Mouse (Mus musculus) telencephalon, adult 2 months (tissue): ENCODE results near the gene Gm49486.

Experiments
- DNase-seq: peaks from one replicate; pipeline ENCODE4 v3.0.0-alpha.2; 2011; ENCODE audit warnings: low read depth, low spot score

Gene Gm49486

DNA sequence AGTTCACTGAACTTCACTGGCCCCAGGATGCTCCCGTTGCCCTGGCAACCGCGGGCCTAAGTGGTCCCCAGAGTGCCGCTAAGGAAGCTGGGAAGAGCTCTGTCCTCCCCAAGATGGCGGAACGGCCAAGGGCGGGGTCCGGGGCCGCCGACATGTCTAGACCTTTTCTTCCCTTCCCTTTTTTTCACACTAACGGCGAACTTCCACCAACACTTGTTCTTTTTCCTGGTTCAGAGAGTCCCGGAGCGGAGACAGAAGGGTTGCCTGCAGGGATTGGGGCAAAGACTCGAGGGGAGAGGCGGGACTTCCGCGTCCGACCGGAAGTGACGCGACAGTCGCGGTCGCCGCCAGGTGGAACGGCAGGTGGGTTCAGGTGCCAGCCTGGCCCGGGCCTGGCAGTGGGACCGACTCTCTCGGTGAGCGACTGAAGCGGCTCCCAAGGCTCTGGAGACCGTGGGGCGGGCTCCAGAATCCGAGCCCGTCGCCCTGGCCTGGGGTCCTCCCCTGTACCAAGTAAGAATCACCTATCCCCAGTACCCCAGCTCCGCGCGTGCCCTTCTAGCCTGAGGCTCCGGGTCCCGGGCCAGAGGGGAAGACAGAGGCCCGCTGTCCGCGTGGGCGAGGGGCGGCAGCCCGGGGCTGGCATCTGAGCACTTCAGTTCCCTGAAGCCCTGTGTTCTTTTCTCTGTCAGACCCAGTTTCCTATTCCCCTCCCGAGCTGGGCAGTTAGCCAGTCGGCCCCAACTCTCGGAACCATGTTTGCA, at the start of gene Gm49486, which contains the start of gene Pick1:
Gene Gm49486, plus strand, starts transcription at position 334 of the 764 bp plus-strand sequence.
Gene Pick1, plus strand, starts transcription at position 116 of the 764 bp plus-strand sequence.
- DNase-seq, result peak; percentile 81

DNA sequence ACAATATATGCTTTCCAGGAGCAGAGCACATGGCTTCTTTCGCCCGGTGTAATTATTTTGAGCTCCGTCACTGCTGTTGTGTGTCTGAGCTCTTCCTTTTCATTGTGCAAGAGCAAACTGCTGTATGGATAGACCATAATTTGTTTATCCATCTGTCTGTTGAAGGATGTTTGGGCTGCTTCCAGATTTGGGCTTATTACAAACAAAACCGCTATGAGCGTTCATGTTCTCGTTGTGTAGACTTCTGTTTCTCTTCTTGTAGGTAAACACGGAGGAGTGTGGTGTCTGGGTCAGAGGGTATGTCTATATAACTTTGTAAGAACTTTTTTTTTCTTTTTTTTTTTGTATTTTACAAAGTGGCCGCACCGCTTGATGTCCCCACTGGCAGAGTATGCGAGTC, 44.0 kb upstream of the Gm49486 start:
- DNase-seq, result no peak

DNA sequence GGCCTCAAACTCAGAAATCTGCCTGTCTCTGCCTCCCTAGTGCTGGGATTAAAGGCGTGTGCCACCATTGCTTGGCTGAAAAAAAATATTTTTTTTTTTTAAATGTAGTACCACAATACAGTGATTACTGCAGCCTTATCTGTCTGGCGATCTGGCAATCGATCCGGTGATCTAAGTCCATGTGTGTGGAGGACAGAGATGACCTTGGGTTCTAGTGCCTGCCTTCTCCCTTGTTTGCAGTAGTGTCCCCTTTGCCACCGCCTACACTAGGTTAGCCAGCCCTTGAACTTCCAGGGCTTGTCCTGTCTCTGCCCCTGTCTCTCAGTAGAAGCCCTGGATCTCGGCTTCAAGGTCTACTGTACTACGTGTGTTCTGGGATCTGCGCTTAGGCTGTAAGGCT, 41.4 kb upstream of the Gm49486 start:
- DNase-seq, result no peak

DNA sequence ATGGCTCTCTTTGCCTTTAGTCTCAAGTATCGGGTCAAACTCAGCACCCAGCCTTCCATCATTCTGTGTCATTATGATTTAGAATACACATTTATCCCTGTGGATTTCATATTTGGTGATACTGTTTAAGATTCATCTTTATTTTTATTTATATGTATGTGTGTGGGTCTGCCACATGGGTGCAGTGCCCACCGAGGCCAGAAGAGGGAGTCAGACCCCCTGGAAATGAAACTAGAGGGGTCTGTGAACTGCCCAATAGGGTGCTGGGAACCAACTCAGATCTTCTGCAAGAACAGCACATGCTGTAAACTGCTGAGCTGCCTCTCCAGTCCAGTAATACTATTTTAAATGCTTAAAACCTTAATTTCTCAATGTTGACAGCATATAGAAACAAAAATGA, 37.8 kb upstream of the Gm49486 start:
- DNase-seq, result no peak

DNA sequence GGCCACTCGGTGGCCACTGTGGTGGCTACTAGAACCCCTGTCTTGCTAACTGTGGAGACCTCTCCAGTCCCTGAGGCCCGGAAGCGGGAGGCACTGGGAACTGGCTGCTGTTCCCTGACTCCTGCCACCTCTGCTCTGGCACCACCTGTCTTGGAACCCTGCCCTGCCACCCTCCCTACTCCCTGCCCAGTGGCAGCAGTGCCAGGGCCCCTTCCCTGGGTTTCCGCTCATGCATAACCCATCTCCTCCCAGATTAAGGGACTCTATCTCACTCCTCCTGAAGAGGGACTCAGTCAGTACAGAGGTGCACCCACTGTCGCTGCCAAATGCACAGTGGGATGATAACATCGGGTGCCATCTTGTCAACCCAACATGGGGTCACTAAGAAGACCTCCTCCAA, 36.7 kb upstream of the Gm49486 start:
- no peak for DNase-seq

DNA sequence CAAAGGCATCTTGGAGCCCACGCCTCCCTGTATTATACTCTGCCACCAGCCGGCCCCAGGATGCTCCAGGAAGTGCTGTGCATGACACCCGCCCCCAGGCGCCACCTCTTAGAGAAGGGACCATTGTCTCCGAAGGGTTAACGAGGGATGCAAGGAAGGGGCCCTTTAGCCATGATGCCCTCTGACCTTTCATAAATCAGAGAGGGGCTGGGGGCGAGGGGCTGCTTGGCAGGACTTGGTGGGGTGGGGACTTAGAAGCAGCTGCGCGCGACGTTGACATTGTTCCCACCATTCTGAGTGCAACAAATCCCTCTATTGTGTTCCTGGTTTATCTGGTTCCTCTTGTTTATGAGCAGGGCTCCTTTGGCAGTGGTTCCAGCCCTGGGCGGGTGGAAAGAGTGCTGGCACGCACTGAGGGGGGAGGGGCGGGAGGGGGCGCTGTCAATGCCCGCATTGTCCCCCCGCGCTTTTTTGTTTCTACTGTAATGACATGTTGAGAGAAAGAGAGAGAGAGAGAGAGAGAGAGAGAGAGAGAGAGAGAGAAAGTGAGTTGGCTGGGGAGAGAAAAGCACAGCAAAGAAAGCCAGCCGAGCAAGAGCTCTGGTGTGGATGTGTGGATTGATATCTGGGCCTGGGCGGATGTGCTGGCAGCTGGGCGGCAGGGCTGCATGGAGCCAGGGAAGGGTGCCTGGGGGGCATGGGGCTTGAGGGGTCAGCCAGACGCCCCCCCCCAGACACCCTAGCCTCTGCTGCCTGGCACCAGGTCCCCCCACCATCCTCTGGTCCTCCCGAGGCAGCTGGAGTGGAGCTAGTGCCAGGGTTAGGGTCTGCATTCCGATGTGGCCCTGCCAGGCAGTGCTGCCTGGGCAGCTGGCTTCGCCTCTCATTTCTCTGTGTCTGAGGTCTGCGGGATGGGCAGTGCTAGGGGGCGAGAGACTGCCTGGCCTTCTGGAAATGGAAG, 36.0 kb upstream of the Gm49486 start:
- peak; percentile 70 for DNase-seq

DNA sequence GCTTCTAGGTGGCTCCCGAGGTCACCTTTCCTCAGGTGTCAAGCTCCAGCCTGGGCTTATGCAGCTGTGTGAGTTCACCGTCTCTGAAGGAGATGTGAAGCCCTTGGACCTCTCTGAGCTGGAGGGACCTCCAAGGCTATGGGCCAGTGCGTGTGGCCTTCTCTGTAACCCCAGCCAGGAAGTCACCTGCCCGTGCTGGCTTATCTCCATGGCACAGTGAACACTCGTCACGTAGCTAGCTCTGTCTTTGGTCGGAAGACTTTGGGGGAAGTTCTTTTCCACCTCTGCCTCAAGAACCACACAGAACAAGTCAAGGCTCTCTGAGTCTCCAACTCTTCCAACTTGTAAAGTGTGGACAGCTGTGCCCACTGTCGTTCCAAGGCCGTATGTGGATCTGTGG, 35.1 kb upstream of the Gm49486 start:
- DNase-seq, result no peak

DNA sequence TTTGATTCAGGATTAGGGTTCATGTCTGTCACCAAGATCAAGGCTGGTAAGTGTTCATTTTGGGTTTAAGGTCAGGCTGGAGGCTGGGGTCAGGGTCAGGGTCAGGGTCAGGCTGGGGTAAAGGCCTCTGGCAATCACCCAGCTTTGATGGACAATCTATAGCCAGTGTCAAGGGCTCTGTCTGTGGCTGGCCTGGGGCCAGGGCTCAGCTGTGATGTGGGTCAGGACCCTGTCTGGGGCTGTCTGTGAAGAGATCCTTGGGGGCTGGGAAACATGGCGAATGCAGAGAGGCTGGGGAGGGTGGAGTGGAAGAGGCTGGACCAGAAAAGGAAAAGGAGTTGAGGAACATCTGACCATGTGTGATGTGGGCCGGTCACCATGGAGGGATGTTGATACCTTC, 34.2 kb upstream of the Gm49486 start:
- no peak for DNase-seq

DNA sequence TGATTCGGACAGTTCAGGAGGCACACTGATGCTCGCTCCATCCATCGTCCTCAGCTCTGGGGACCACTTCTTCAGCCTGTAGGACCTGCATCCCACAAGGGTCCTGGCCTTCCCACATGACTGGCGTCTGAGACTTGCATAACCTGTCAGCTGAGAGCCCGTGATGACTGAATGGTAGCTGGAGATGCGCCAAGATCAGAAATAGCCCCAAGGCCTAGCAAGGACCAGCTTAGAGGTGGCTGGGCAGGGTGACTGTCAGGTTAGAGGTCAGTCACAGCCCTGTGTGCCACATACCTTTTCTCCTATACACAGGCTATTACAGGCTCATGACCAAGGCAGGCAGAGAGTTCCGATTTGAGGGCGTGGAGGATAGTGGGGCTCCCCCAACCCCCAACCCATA, 33.7 kb upstream of the Gm49486 start:
- no peak for DNase-seq

DNA sequence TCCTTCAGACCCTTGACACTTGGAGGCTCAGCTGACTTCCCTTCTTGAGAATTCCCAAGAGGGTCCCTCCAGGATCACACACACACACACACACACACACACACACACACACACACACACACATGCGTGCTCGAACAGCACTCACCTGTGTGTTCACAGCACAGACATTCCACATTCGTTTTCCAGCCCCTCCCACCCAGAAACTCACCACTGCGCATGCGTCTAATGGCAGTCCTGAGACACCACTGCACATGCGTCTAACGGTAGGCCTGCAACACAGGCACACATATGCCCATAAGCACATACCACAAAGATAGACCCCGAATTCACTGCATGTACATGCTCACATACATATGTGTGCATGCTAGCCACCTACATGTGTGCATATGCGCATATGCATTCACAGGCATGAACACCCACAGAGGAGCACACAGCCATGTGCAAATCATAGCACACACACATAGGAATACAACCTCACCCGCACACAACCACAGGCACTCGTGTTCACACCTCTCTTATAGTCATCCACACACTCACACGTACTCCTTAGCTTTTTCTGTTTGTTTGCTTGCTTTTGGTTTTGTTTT, 29.7 kb upstream of the Gm49486 start:
- no peak for DNase-seq

DNA sequence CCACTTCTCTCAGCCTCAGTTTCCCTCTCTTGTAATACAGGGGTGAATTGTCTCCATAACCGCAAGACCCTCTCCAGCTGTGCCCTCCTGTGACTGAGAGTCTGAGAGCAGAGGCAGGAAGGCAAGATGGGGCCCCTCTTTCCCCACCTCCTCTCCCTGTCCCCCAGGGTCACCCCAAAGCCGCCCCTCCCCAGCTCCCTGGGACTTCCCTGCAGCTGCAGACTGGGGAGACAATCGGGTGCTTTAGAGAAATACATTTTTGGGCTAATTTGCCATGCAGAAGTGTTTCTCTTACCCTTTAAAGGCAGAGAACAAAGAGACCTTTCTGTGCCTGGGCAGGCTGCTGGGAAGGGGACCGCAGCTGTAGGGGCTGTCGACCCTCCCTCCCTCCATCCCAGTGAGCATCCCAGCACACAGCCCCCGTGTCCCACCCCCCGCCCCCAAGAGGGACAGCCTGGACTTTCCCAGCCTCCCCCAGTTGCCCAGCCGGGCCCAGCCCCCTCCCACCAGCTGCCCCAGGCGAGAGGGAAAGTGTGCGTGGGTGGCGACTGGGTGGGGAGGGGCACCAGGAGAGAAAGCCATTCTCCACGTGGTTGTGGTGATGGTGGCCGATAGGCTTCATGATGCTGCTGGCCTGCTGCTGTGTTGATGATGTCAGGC, 27.6 kb upstream of the Gm49486 start:
- DNase-seq, result peak; percentile 48

DNA sequence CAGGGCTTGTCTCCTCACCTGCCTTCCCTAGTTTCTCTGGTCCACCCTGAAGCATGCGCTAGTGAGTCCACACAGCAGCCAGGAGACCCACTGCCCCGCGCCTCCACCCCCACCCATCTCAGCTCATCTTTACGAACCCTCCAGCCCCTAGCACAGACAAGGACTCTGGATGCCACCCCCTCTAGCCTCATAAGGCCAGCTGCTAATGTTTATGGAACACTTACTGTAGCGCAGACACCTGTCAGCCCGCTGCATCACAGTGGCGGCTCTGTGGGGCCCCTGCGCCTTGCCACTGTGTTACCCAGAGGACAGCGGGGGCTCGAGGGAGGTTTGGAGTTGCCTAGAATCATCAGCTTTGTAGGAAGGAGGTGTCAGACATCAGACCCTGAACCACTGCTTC, 26.6 kb upstream of the Gm49486 start:
- DNase-seq, result no peak

DNA sequence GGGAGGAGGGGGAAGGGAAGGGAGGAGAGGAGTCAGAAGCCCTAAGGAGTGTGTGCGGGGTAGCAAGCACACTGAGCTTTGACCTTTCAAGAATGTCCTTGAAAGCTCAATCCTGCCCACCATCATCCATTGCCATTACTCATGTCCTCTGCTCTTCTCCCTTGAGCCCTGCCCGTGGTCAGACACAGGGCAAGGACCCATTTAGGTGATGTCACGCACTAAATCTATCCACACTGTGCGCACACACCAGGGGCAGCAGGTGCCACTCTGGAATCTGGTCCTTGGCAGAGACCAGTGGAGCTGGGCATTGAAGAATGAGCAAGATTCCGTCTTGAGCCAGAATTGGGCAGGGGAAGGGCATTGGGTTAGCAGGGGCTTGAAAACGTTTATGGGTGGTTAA, 21.0 kb upstream of the Gm49486 start:
- DNase-seq, result no peak

DNA sequence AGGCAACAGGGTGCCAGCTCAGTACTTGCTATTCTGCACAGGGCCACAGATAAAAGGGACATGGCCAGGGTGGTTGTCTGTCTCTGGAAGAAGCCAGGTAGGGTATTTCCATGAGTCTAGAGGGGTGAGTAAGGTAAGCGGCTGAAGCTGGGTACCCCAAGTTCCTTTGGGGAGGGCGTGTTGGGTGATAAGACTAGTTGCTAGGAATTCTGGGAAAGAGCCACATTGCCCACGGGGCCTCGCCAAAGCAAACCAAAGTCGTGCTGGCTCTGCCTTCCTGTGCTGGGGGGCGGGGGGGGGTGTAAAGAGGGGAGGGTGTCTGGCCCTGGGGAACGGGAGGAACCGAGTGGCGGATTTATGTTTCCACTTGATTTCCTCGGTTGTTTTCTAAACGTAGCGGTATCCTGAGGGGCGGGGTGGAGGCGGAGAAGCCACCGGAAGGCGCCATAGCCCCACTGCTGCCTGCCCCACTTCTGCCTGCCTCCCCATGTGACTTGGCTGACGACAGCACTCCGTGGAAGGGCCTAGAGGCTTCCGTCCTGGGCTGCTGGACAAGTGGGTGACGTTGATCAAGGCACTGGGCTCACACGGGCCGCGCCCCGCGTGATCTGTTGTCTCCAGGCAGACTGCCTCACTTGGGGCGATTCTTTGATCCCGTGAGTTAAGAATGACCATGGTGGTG, 20.3 kb upstream of the Gm49486 start:
- DNase-seq, result no peak

DNA sequence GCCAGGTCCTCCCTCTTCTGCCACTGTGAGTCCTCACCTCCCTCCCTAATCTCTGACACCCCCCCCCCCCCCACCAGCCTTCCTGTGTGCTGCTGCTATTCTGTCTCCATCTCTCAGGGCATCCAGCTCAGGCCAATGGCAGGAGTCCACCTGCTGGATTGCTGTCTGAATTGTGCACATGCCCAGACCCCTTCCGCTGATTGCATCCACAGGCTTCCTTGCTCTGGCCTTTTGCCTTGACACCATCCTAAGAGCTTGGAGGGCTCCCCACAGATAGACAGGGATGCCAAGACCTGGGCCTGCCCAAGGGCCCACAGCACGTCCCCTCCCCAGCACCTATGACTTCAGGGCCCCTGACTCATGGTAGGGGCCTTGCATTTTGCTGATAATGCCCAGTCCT, 18.8 kb upstream of the Gm49486 start:
- DNase-seq, result no peak

DNA sequence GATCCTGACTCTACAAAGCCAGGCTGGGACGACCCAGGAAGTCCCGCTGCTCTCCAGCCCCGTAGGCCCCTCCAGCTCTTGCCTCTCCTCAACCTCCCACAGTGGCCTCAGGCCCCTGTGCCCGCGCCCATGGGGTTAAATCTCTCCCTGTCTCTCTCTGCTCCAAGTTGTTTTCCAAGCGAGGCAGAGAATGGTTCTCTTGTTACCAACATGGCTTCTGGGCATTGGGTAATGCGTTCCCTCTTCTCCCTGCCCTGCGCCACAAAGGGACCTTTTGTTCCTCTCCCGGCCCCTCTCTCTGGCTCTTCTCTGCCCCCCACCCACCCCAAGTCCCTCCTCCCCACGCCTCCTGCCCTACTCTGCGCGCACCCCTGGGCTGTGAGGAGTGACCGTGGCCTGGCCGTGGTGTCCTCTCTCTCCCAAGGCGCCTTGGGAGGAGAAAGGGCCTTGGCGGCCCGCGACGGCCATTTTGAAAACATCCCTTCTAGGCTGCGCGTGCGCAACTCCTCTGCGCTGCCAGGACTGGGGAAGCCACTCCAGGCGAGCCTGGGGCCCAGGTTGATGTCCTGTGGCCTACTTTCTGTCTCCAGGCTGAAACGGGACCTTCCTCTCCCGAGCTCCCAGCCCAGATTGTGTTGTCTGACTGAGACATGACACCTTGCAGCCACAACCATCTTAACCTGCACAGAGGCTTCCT, 16.3 kb upstream of the Gm49486 start:
- DNase-seq, result peak; percentile 67

DNA sequence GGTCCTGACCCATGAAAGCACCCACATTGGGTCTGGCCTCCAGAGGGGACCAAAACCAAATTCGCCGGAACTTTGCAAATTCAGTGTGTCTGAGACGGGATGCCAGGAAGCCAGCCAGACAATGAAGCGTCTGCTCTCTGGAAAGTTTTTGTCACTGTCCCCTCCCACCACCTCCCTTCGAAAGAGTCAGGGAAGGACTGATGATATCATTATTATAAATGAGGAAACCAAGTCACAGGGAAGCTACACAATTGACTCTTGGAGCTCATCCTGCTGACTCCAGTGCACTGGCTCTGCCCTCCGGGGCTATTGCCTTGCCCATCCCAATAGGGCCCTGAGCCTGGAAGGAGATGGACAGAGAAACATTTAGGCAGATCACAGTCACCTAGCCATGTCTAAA, 15.6 kb upstream of the Gm49486 start:
- DNase-seq, result no peak

DNA sequence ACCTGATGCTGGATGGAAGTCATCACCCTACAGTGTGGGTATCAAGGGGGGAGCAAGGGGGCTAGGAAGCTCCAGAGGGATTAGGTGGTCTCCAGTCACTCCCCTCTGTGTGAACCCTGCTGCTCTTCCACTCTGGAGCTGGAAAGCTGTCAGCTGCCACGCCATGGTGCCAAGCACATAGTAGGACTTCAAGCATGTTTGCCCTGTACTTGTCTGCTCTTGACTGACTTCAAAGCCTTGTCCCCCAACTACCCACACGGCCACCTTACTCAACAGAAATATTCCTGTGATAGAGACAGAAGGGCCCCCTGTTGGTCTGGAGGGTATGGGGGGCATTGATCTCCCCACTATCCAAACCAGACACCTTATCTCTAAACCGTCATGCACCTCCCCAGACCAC, 13.0 kb upstream of the Gm49486 start:
- DNase-seq, result no peak

DNA sequence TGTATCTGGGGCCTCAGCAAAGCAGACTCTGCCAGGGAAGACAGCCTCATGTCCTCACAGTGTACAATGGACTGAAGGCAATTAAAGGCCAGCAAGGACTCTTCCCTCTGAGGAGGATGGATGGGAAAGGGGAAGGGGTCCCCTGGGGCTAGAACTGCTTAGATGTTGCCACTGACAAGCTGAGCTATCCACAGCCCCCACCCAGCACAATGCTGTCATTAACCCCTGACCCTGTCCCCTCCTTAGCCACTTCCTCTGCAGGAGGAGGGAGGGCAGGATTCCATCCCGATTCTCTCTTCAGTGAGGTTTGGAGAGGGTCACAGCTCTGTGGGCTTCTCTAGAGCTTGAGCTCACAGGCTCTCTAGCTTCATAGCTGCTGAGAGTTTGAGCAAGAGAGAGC, 9.6 kb upstream of the Gm49486 start:
- DNase-seq, result no peak

DNA sequence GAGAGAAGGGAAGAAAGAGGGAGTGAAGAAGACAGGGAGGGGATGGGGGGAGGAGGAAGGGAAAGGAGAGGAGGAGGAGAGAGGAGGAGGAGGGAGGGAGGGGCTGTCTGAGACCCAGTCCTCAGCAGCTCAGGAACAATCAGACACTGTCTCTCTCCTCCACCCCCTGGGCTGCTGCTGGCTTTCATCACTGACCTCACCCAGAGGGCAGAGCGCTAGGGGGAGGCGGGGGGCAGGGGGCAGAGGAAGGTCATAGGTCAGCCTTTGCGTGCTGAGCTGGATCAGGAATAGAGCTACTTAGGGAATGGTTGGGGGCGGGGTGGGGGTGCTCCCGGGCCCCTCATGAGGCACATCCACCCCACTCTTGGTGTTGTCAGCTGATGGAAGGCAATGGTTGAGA, 5.5 kb upstream of the Gm49486 start:
- no peak for DNase-seq

DNA sequence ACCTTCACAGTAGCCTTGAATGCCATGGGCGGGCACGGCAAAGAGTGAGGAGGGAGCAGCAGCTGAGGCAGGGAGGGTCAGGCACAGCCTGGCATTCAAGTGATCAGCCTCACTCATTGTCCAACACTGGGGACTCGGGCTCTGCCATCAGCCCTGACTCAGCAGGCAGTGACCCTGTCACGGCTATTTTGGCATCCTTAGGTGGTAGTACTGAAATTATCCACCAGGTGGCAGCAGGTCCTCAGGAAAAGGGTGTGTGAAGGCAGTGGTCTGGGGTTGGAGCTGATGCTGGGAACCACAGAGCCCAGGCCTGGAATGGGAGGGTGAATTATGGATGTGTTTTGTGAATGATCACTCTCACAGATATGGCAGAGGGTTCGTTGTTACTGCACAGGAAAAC, 4.5 kb upstream of the Gm49486 start:
- DNase-seq, result peak; percentile 55
